Mouse (Mus musculus) splenic B cell, adult 2 months (primary cell): ENCODE measurements around the gene Lrrk1.

ENCODE experiments used
- DNase-seq: peaks from one replicate; pipeline ENCODE4 v3.0.0-alpha.2; 2011; ENCODE audit warnings: low read depth, low spot score
- H3K27me3 ChIP-seq: 2 replicates; pipeline ENCODE4 v1.6.1; 2012; ENCODE audit warnings: mild to moderate bottlenecking, low read length, moderate library complexity, mixed read lengths; ENCODE audit not compliant: control insufficient read depth, poor library complexity, insufficient read depth, severe bottlenecking
- H3K36me3 ChIP-seq: 2 replicates; pipeline ENCODE4 v1.6.1; 2012; ENCODE audit warnings: mild to moderate bottlenecking, low read length, moderate library complexity, mixed read lengths; ENCODE audit not compliant: control insufficient read depth, poor library complexity, insufficient read depth, severe bottlenecking

The Lrrk1 gene

DNA sequence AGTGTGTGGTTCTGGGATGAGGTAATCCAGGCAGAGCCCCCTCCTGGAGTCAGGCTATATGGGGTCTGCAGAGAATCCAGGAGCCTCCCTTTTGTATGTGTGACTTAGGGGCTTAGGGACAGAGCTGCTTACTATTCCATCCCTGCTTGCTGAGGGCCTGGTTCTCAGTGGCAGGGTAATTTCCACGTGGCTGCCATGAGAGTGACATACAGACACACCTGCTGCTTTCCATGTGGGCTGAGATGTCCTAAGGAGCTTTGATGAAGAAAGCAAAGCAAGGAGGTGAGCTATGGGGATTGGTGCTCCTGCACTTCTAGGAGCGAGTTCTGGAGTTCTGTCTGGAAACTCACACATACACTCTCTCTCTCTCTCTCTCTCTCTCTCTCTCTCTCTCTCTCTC lies 139.1 kb downstream of the Lrrk1 start:
- no peak for DNase-seq
- no peaks in the 10 kb centered on the region for H3K27me3 ChIP-seq
- H3K36me3 ChIP-seq: no peaks in the 10 kb centered on the region

DNA sequence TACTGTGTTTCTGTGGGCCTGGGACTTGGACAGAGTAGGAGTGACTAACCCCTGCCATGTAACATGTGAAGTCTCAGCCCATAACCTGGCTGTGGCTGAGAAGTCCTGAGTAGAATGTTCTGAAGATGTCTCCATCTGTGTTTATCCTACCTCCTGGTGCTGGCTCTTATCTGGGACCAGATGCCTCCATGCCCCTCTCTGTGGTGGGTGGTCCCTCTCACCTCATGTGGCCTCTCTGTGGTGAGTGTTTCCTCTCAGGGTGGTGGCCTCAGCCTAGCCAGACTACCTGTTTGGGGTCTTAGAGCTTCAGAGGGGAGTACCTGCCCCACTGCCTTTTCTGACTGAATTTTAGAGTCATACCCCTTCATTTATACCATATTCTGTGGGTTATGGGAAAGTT lies 139.9 kb downstream of the Lrrk1 start:
- DNase-seq: no peak
- Histone ChIP-seq H3K27me3 (no peaks in the 10 kb centered on the region), H3K36me3 (no peaks in the 10 kb centered on the region)

DNA sequence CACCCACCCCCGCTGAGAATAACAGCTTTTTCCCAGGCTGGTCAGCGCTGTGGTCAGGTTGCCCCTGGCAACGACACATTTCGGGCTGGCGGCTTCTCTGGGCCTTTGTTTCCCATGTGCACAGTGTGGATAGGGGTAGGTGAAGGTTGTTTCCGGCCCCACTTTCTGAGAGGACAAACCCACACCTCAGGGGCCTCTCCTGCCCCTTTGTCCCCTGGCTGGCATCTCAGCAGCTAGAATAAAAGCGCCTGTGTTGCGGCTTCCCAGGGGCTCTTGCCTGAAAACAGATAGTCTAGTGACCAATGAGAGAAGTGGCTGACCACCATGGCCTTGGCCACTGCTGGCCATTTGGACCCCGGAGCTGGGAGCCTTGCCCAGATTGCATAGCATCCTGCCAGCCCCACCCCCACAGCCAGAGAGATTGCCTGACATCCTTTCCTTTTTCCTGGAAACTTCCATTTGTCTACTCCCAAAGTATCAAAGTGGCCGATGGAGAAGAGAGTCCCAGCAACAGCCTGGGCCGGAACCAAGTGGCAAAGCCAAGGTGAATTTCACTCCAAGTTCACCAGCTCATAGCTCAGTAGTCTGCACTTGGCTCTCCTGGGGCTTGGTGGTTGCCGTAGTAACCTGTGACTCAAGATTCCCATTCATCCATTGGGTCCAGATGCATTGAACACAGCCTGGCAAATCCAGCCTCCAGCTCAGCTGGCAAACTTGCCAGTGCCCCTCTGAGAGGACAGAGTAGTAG lies 140.7 kb downstream of the Lrrk1 start:
- H3K27me3 ChIP-seq: no peaks in the 10 kb centered on the region
- no peak for DNase-seq
- no peaks in the 10 kb centered on the region for H3K36me3 ChIP-seq

DNA sequence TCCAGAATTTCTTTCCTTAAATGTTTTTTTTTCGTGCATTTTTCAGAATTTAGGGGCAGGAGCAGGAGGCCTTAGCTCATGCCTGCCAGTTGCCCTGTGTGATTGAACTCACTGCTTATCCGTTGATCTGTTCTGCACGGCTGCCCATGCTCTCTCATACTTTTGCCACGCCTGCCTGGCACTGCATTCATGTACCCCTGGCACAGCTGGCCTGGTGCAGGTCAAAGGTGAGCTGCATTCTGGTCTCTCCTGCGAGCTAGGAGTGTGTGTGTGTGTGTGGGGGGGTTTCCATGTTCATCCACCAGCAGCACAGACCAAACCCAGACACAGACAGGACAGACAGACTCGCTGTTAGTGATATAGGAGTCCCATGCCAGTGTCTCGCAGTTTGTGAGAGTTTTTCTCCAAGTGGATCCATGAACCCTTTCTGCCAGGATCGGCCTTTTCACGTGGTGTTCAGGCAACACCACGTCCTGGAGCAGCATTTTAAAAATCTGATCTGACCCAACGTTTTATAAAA lies 141.4 kb downstream of the Lrrk1 start:
- Histone ChIP-seq H3K36me3 (no peaks in the 10 kb centered on the region), H3K27me3 (no peaks in the 10 kb centered on the region)
- peak; percentile 22 for DNase-seq

DNA sequence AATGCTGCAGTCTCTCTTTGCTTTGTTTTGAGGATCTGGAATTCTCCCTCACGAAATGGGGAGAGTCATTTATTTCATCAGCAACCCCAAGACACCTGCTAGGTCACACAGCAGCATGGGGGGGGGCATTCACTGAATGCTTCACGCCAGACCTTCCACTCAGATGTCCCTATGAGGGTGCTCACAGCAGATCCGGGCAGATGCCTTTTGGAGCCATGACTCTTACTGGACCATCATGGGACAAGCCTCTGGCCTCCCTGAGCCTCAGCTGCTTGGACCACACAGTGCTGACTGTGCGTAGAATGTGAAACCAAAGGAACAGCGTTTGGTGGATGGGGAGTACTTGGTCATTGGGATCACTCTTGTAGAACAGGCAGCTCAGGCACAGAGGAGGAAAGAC lies 142.5 kb downstream of the Lrrk1 start:
- no peaks in the 10 kb centered on the region for H3K27me3 ChIP-seq
- DNase-seq: no peak
- no peaks in the 10 kb centered on the region for H3K36me3 ChIP-seq

DNA sequence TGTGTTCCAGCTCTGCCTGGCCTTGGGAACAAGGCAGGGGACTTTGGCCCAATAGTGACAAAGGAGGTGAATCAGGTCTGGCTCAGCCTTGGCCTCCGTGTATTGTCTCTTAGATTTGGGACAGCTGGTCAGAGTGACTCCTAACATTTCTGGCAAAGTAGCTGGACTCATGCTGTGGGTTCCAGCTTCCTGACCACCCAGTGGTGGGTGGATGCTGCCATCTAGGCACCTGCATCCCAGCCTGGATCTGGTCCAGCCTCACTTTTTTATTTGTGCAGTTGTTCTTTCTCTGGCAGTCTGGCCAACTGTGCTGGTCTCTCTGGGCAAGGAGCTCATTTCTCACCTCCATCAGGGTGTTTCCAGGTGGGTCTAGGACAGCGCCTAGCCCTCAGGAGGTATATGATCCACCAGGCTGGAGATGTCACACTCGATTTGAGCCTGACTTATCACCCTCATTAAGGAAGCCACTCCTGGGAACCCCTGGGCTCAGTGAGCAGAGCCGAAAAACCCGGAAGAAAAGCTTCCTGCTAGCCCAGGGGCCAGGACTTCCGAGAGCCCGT lies 144.3 kb downstream of the Lrrk1 start:
- no peak for DNase-seq
- no peaks in the 10 kb centered on the region for H3K36me3 ChIP-seq

DNA sequence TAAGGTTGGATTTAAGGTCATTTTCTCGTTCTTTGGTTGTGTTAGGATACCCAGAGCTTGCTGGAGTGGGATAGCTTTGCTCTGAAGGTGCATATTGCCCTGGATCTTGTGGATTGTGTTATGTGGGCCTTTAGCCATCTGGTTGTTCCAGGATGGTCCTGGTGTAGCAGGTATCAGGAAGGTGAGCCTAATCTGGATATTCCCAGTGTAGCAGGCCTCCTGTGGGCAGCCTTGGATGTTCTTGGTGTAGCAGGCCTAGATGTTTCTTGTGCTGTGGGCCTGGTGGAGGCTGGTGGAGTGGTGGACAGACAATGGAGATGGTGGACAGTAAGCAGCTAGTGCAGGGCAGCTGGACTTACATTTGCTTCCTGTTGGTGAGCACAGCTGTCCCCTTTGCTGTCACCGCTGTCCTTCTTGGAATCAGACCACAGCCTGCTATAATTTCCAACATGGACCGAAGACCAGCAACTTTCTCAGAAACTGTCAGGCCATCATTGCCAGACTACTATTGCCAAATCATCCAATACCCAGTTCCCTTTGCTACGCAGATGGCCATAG lies 146.2 kb downstream of the Lrrk1 start:
- DNase-seq: no peak
- Histone ChIP-seq H3K36me3 (no peaks in the 10 kb centered on the region), H3K27me3 (no peaks in the 10 kb centered on the region)

More for the DNA sequence above, 144.3 kb downstream of the Lrrk1 start:
- H3K27me3 ChIP-seq: no peaks in the 10 kb centered on the region

DNA sequence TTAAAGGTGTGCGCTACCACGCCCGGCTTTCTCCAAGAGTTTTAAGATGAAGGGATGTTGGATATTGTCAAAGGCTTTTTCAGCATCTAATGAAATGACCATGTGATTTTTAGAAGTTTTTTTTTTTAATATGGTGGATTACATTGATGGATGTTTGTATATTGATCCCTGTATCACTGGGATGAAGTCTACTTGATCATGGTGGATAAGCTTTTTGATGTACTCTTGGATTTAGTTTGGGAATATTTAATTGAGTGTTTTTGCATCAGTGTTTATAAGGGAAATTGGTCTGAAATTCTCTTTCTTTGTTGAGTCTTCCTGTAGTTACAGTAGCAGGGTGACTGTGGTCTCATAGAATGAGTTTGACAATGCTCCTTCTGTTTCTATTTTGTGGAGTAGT lies 150.0 kb downstream of the Lrrk1 start:
- no peak for DNase-seq
- H3K36me3 ChIP-seq: no peaks in the 10 kb centered on the region
- no peaks in the 10 kb centered on the region for H3K27me3 ChIP-seq

DNA sequence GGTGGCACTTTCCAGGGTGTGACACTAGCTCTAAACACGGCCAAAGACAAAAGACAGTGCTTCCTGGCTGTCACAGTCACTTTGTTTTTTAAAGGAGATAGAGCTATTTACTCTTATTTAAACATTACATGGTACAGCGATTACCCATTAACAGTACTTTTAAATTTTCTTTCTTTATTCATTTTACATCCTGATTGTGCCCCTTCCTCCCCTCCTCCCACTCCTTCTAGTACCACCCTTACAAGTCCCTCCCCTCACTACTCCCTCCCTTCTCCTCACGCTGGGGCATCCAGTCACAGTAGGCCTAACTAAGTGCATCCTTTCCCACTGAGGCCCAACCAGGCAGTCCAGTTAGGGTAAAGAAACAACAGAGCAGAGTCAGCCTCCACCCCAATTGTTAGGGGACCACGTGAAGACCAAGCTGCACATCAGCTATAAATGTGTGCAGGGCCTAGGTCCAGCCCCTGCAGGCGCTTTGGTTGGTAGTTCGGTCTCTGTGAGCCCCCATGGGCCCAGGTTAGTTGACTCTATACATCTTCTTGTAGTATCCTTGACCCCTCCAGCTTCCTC lies 154.1 kb downstream of the Lrrk1 start:
- no peaks in the 10 kb centered on the region for H3K36me3 ChIP-seq
- H3K27me3 ChIP-seq: no peaks in the 10 kb centered on the region
- DNase-seq: no peak

DNA sequence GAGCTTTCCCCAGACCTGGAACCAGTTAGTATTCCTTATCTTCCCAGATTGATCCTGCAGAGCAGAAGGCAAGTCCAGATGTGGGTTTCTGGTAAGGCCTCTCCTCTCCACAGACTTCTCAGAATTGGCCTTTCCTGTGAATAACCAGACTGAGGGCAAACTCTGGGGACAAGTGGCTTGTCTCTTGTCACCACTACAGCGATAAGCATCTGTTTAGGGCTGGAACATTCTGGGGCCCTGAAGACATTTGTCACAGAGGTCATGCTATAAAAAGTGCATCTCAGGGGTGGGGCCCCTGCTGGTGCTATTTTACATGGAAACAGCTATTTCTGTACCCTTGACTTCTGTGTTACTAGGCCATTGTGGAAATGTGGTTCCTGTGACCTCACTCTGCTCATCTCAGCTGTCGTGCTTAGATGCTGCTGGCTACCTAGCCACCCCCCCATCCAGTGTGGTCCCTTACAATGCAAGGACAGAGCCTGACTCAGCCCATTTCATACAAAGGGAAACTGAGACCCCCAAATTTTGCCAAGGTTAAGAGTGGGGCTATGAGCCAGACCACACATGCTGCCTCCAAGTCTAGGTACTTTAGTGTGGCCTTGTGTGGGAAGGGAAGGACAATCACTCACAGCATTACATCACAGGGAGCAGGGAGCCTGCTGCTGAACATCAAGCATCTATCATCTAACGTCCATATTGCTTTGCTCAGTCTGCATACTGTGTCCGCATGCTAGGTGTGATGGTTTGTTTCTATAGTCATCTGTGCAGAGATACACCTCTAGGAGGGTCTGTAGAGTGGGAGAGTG lies 154.8 kb downstream of the Lrrk1 start:
- peak; percentile 63 for DNase-seq
- no peaks in the 10 kb centered on the region for H3K27me3 ChIP-seq
- H3K36me3 ChIP-seq: no peaks in the 10 kb centered on the region

DNA sequence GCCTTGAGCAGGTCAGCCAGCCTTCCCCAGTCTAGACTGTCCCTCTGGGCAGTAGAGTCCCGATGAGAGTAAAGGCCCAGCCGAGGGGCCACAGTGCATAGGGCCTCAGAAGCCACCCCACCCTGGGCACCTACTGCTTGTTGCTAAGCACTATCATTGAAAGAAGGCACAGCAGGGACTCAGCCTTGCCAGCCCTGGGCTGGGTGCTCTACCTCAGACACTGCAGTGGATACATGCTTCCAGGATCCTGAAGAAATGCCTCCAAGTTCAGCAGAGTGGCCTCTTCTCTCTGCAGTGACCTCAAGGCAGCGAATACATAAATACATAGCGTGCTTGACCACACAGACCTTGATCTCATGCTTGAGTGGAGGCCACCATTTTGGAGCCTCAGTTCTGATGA lies 156.3 kb downstream of the Lrrk1 start:
- no peaks in the 10 kb centered on the region for H3K27me3 ChIP-seq
- H3K36me3 ChIP-seq: no peaks in the 10 kb centered on the region
- no peak for DNase-seq

DNA sequence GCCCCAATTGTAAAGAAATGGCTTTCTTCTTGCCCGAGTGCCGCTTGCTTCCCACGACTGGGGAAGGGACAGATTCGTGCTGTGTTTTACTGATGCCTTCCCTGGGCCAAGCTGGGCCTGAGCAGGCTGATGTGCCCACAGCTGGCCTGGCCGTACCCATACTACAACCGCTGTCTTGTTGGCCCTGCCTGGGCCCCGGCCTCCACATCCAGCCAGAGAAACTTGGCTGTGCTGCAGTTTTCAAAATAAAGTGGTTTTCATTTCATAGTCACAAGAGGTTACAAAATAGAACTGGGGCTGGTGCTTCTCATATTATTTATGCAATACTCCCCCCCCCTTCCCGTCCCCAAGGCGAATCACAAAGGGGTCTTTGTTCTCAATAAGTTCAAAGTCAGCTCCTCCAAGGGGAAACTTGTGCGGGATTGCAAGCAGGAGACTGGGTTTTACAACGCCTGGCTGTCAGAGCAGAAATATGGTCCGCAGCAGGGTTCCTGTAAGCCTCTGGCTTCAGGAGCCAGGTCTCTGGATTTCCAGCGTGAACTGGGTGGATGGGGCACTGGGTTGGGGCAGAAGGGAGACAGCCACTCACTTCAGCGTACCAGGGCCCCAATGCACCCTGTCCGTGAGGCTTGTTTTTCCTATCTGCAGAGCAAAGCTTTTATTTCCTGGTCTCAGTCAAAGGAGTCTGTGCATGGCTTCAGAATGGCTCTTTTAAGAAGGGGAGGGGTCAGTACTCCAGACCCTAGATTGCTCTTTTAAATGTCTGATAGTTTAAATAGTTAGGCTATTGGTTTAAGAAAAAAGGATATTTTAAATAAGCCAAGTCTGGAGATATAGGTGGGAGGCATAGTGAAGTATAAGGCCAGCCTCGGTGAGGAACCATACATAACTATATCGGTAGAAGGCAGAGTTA lies 157.3 kb downstream of the Lrrk1 start:
- no peaks in the 10 kb centered on the region for H3K36me3 ChIP-seq
- DNase-seq: no peak

DNA sequence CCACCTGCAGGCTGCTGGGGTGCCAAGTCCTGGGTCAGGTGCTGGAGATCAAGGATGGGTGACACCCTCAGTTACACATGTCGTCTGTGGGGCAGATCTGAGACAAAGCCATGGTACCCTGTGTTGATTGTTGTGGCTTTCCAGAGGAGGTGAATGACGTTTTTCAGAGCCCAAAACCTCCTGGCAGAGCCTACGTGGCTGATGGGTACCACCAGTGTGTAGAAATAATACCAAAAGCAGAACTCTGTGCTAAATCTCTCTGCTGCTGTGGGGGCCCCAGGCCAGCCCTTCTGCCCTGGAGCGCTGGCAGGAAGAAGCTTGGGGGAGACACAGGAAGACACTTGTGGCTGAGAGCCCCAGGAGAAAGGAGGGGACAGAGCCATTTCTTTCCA lies 157.9 kb downstream of the Lrrk1 start:
- DNase-seq: no peak

More for the DNA sequence above, 157.3 kb downstream of the Lrrk1 start:
- H3K27me3 ChIP-seq: no peaks in the 10 kb centered on the region

DNA sequence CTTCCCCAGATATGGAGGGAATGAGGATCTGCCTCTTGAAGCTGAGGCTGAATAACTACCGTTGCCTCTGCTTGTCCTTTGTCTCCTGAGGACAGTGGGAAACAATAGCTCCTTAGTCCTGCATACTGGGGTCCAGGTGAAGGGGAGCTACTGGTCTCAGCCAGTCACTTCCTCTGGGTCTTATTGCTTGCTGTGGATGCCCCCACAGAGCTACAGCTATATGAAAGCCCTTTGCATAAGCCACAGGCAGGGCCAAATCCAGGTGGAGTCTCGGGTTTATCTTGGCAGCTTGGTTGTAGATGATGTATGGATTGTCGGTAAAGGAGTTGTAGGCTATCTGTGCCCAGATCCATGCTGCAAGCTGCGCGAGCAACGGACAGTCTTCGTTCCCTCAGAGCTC lies 158.7 kb downstream of the Lrrk1 start:
- no peak for DNase-seq
- H3K27me3 ChIP-seq: no peaks in the 10 kb centered on the region

More for the DNA sequence above, 157.9 kb downstream of the Lrrk1 start:
- H3K36me3 ChIP-seq: no peaks in the 10 kb centered on the region
- no peaks in the 10 kb centered on the region for H3K27me3 ChIP-seq

More for the DNA sequence above, 158.7 kb downstream of the Lrrk1 start:
- no peaks in the 10 kb centered on the region for H3K36me3 ChIP-seq
